Mouse (Mus musculus) neutrophil, adult 59 days (primary cell): ENCODE measurements around the gene Art2b. TPM values are rescaled to one million over a fixed set of nuclear protein-coding genes. Genes with fewer than 3 reads are reported as not detected.

ENCODE experiments used
- total RNA-seq, 2 experiments: library from RNA; stranded (reverse); gene quantifications; 1 replicate in 1 of 2; 2 replicates in 1 of 2; pipeline ENCODE4 v1.2.4; 2023

The Art2b gene
- total RNA-seq: not detected

GRCm38 (mm10) chr7:101585408-101585807 is at the start of gene Art2b:
Gene Art2b, minus strand, starts transcription at chr7:101585600.

Other genes with a start within 250 kb of the Art2b start
- 100 to 1,000 TPM; 396 to 404 TPM for gene Arap1, start 237.5 kb downstream of the Art2b start, total RNA-seq
- gene Gm45837, start 174.7 kb downstream of the Art2b start, total RNA-seq: 10 to 100 TPM; 77.5 to 85.1 TPM
- 100 to 1,000 TPM; 174 to 205 TPM for gene Pde2a, start 163.9 kb downstream of the Art2b start, total RNA-seq
- gene Clpb, start 78.0 kb upstream of the Art2b start, total RNA-seq: 10 to 100 TPM; 11.5 to 11.8 TPM
- gene Phox2a, start 232.7 kb upstream of the Art2b start, total RNA-seq: not detected